Mouse (Mus musculus) limb, embryonic 12.5 days (tissue): ENCODE data around the gene Rasgef1b. TPM values are rescaled to one million over a fixed set of nuclear protein-coding genes. Genes with fewer than 3 reads are reported as not detected.

ENCODE experiments used
- ATAC-seq: fragments of 200-750 bp; cut with Nextera tagmentation; 2 replicates; pipeline ENCODE4 v1.8.0; 2017; ENCODE audit warnings: low read depth, moderate TSS enrichment; ENCODE audit not compliant: insufficient number of reproducible peaks, insufficient read depth, low FRiP score, low TSS enrichment
- H3K27ac ChIP-seq: fragments of 300-500 bp; sonication (generic); 2 replicates; pipeline ENCODE4 v1.5.1; 2016; ENCODE audit warnings: mild to moderate bottlenecking, moderate library complexity
- H3K27me3 ChIP-seq: fragments of 300-500 bp; sonication (generic); 2 replicates; pipeline ENCODE4 v1.6.1; 2016; ENCODE audit warnings: mild to moderate bottlenecking, moderate library complexity
- H3K36me3 ChIP-seq: fragments of 300-500 bp; sonication (generic); 2 replicates; pipeline ENCODE4 v1.6.1; 2016; ENCODE audit warnings: mild to moderate bottlenecking, moderate library complexity
- H3K4me1 ChIP-seq: fragments of 300-500 bp; sonication (generic); replicated peaks from 2 replicates; pipeline ENCODE4 v1.6.1; 2016
- H3K4me2 ChIP-seq: fragments of 300-500 bp; sonication (generic); 2 replicates; pipeline ENCODE4 v1.6.1; 2016; ENCODE audit warnings: mild to moderate bottlenecking, moderate library complexity
- H3K4me3 ChIP-seq: fragments of 300-500 bp; sonication (generic); replicated peaks from 2 replicates; pipeline ENCODE4 v1.5.1; 2016; ENCODE audit warnings: mild to moderate bottlenecking
- H3K9ac ChIP-seq: fragments of 300-500 bp; sonication (generic); replicated peaks from 2 replicates; pipeline ENCODE4 v1.6.1; 2016; ENCODE audit warnings: mild to moderate bottlenecking, moderate library complexity
- H3K9me3 ChIP-seq: fragments of 300-500 bp; sonication (generic); 2 replicates; pipeline ENCODE4 v1.6.1; 2016; ENCODE audit warnings: mild to moderate bottlenecking, moderate library complexity
- WGBS: fragments of 180-500 bp; shearing (Covaris S2); methylation state at CpG from one replicate; pipeline ENCODE4 v1.1.7; 2016; 5-methylcytosine and 5-hydroxymethylcytosine counted together
- polyA plus RNA-seq: library from polyadenylated mRNA; unstranded; fragments of >200 nt; fragmentation: Nextera tagmentation; extraction: Ambion mirVana; gene quantifications from 2 replicates; pipeline ENCODE4 v1.2.1, GENCODE M21; 2016

Rasgef1b gene
- polyA plus RNA-seq, 1 experiment from 2014 or later: 48.7 TPM

DNA sequence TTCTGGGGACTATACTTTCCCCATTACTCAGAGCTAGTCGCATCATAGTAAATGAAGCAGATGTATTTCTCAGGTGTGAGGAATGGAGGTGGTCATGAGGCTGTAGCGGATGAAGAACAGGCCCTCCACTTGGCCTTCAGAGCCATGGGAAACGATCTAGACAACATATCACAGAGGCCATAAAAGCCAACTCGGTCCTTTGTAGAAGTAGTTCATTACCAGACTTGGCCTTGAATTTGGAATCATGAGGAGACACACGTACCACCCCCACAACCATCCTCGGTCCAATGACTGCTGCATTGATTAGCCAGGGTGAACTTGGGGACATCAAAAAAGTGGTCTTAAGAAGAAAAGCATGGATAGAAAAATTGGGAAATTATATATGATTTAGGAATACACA lies 442.8 kb downstream of the Rasgef1b start:
- H3K27me3 ChIP-seq: no peaks in the 10 kb centered on the region
- 82% methylated on average over 6 of the region's 6 CpGs for WGBS
- no peak overlapping the region for H3K9ac ChIP-seq
- no peak overlapping the region for H3K4me2 ChIP-seq
- H3K9me3 ChIP-seq: no peaks in the 10 kb centered on the region
- no peaks in the 10 kb centered on the region for H3K36me3 ChIP-seq
- no peak overlapping the region for H3K4me3 ChIP-seq
- no peak for ATAC-seq
- H3K27ac ChIP-seq: no peak overlapping the region
- peaks cover 2% of the 10 kb centered on the region for H3K4me1 ChIP-seq

DNA sequence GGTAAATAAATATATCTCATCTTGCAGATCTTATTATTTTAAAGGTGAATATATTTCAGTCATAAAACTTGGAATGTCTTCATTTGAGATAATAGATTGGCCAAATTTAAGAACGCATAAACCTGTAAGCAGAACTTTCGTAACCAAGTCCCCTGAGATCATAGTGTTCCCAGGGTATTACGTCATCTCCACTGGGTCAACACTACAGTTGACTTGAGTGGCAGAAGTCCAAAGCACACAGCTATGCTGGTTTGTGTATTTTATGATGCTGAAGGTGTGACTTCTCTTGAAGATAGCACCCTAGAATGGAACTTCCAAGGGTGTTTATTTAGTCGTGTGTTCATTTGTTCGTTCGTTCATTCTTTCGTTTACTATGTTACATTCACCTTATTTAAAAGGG lies 444.5 kb downstream of the Rasgef1b start:
- H3K27me3 ChIP-seq: no peaks in the 10 kb centered on the region
- no peak for ATAC-seq
- no peak overlapping the region for H3K4me2 ChIP-seq
- peaks cover 18% of the 10 kb centered on the region for H3K4me1 ChIP-seq
- 92% methylated on average over 7 of the region's 7 CpGs for WGBS
- H3K36me3 ChIP-seq: no peaks in the 10 kb centered on the region
- no peaks in the 10 kb centered on the region for H3K9me3 ChIP-seq
- H3K9ac ChIP-seq: no peak overlapping the region
- H3K27ac ChIP-seq: no peak overlapping the region
- H3K4me3 ChIP-seq: no peak overlapping the region

DNA sequence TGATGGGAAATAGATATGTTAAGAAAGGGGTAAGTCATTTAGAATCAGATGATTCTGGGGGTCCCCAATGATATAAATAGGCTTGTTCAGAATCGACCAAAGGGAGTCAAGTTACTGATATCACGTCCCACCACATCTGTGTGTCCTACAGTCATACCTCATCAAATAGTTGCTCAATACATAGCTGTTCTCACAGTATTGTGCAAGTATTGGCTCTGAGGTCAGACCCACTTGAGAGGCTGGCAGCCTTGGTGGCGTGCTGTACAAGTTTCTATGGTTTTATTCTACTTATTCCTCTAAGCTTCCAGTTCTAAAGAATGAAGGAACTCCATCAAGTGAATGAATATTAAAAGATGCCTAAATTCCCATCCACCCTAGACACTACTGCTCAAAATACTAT lies 445.2 kb downstream of the Rasgef1b start:
- Histone ChIP-seq H3K4me1 (peaks cover 26% of the 10 kb centered on the region), H3K27ac (no peak overlapping the region)
- 86% methylated on average over 3 of the region's 3 CpGs for WGBS

GRCm38 (mm10) chr5:99280536-99280935 lies 448.3 kb downstream of the Rasgef1b start:
- H3K9me3 ChIP-seq: no peaks in the 10 kb centered on the region
- peak; percentile 78; the same call in 1 of the 2 replicates for ATAC-seq
- no peaks in the 10 kb centered on the region for H3K27me3 ChIP-seq
- H3K27ac ChIP-seq: no peak overlapping the region
- no peak overlapping the region for H3K9ac ChIP-seq
- no peak overlapping the region for H3K4me3 ChIP-seq
- WGBS: 27% methylated on average over 5 of the region's 5 CpGs
- no peaks in the 10 kb centered on the region for H3K36me3 ChIP-seq
- H3K4me2 ChIP-seq: no peak overlapping the region
- H3K4me1 ChIP-seq: peaks cover 29% of the 10 kb centered on the region

More for the DNA sequence above, 445.2 kb downstream of the Rasgef1b start:
- no peaks in the 10 kb centered on the region for H3K9me3 ChIP-seq
- H3K27me3 ChIP-seq: no peaks in the 10 kb centered on the region
- H3K4me3 ChIP-seq: no peak overlapping the region
- no peak for ATAC-seq
- H3K4me2 ChIP-seq: no peak overlapping the region
- H3K9ac ChIP-seq: no peak overlapping the region
- H3K36me3 ChIP-seq: no peaks in the 10 kb centered on the region

- no peak overlapping the region for H3K9ac ChIP-seq
- no peak for ATAC-seq
- H3K27me3 ChIP-seq: no peaks in the 10 kb centered on the region
- H3K36me3 ChIP-seq: no peaks in the 10 kb centered on the region
- H3K9me3 ChIP-seq: no peaks in the 10 kb centered on the region
- H3K4me3 ChIP-seq: no peak overlapping the region
- no peak overlapping the region for H3K27ac ChIP-seq
- no peak overlapping the region for H3K4me2 ChIP-seq
- peaks cover 32% of the 10 kb centered on the region for H3K4me1 ChIP-seq
- WGBS: 37% methylated on average over 9 of the region's 9 CpGs
Observed at GRCm38 (mm10) chr5:99279016-99279757, 449.7 kb downstream of the Rasgef1b start.

- no peaks in the 10 kb centered on the region for H3K27me3 ChIP-seq
- H3K4me3 ChIP-seq: no peak overlapping the region
- no peak overlapping the region for H3K4me2 ChIP-seq
- 86% methylated on average over 8 of the region's 8 CpGs for WGBS
- no peak for ATAC-seq
- no peaks in the 10 kb centered on the region for H3K36me3 ChIP-seq
- H3K9ac ChIP-seq: no peak overlapping the region
- H3K9me3 ChIP-seq: no peaks in the 10 kb centered on the region
- peaks cover 35% of the 10 kb centered on the region for H3K4me1 ChIP-seq
- H3K27ac ChIP-seq: no peak overlapping the region
Observed at GRCm38 (mm10) chr5:99278364-99278763, 450.5 kb downstream of the Rasgef1b start.

GRCm38 (mm10) chr5:99277536-99277935 lies 451.3 kb downstream of the Rasgef1b start:
- 90% methylated on average over 9 of the region's 9 CpGs for WGBS
- Histone ChIP-seq H3K4me1 (peaks cover 35% of the 10 kb centered on the region), H3K4me3 (no peak overlapping the region), H3K9me3 (no peaks in the 10 kb centered on the region), H3K36me3 (no peaks in the 10 kb centered on the region), H3K27me3 (no peaks in the 10 kb centered on the region), H3K9ac (no peak overlapping the region), H3K4me2 (no peak overlapping the region), H3K27ac (no peak overlapping the region)
- ATAC-seq: no peak

DNA sequence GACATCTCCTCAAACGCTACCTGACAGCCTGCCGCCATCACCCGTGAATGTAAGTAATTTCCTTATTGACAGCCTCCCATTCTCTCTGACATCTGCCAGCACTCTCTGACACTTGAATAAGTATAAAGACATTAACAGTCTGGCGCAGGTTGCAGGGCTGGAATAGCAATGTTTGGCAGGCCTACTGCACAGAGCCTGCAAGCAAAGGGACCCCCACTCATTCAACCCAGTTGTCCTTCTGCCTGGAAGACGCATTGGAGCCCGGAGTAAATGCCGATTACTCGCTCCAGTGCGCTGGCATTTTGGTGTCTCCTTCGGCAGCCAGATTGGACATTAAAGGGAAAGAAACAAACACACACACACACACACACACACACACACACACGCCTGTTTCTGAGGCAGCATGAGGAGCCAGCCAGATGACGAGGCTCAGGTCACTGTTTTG lies 454.7 kb downstream of the Rasgef1b start:
- Histone ChIP-seq H3K4me3 (no peak overlapping the region), H3K27ac (no peak overlapping the region), H3K4me2 (no peak overlapping the region), H3K9me3 (no peaks in the 10 kb centered on the region), H3K4me1 (peaks cover 14% of the 10 kb centered on the region), H3K27me3 (no peaks in the 10 kb centered on the region), H3K9ac (no peak overlapping the region), H3K36me3 (no peaks in the 10 kb centered on the region)
- no peak for ATAC-seq
- WGBS: 51% methylated on average over 12 of the region's 12 CpGs

GRCm38 (mm10) chr5:99271531-99271930 lies 457.3 kb downstream of the Rasgef1b start:
- H3K4me1 ChIP-seq: 0 out of 2 replicates have a peak, but pooled peaks cover 7% of the 10 kb centered on the region
- no peak overlapping the region for H3K4me2 ChIP-seq
- H3K9me3 ChIP-seq: no peaks in the 10 kb centered on the region
- no peak overlapping the region for H3K9ac ChIP-seq
- WGBS: 90% methylated on average over 1 of the region's 1 CpGs
- no peak for ATAC-seq
- H3K4me3 ChIP-seq: no peak overlapping the region
- no peaks in the 10 kb centered on the region for H3K27me3 ChIP-seq
- no peaks in the 10 kb centered on the region for H3K36me3 ChIP-seq
- no peak overlapping the region for H3K27ac ChIP-seq

- H3K4me1 ChIP-seq: 0 out of 2 replicates have a peak, but pooled peaks cover 2% of the 10 kb centered on the region
- no peaks in the 10 kb centered on the region for H3K36me3 ChIP-seq
- H3K27ac ChIP-seq: no peak overlapping the region
- H3K4me2 ChIP-seq: no peak overlapping the region
- H3K4me3 ChIP-seq: no peak overlapping the region
- no peak overlapping the region for H3K9ac ChIP-seq
- ATAC-seq: no peak
- no peaks in the 10 kb centered on the region for H3K9me3 ChIP-seq
- WGBS: 87% methylated on average over 2 of the region's 2 CpGs
- H3K27me3 ChIP-seq: no peaks in the 10 kb centered on the region
Observed at GRCm38 (mm10) chr5:99269131-99269530, 459.7 kb downstream of the Rasgef1b start.

DNA sequence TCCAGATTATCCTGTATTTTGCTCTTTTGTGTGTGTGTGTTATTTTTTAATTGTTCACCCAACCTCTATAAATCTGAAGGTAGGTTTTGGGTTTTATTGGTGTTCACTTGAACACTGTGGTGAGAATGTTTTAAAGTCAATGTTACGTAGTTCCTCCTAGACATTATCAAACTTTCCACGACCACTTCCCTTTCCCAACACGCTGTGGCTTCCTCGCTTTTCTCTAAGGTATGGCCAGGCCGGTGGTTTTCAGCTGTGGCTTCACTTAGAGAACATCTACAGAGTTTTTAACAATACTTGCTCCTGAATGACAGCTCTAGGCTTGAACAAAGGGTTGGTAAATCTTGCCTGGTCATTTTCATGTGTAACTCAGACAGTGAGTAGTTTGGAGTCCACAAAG lies 461.5 kb downstream of the Rasgef1b start:
- no peaks in the 10 kb centered on the region for H3K36me3 ChIP-seq
- no peak for ATAC-seq
- no peak overlapping the region for H3K4me3 ChIP-seq
- H3K9ac ChIP-seq: no peak overlapping the region
- WGBS: 79% methylated on average over 5 of the region's 5 CpGs
- H3K4me1 ChIP-seq: 0 out of 2 replicates have a peak, but pooled peaks cover under 1% of the 10 kb centered on the region
- H3K9me3 ChIP-seq: no peaks in the 10 kb centered on the region
- H3K27me3 ChIP-seq: no peaks in the 10 kb centered on the region
- H3K27ac ChIP-seq: no peak overlapping the region
- H3K4me2 ChIP-seq: no peak overlapping the region

DNA sequence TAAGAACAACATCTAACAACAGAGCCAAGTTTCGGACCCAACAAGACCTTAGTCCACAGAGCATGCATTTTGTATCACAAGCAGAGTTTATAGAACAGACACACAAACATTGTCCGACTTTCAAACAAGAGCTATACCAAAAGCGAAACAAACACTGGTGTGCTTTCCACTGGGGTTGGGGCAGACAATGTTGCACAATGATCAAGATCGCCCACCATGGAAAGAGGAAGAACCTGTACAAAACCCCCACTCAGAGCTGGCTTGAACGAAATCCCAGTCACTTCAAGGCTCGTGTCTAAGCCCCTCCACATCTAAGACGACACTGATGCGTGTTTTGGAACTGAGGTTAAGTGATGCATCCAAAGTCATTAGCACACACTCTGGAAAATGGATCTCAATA lies 462.6 kb downstream of the Rasgef1b start:
- Histone ChIP-seq H3K9ac (no peak overlapping the region), H3K27me3 (no peaks in the 10 kb centered on the region), H3K36me3 (no peaks in the 10 kb centered on the region), H3K4me1 (0 out of 2 replicates have a peak, but pooled peaks cover 3% of the 10 kb centered on the region), H3K9me3 (no peaks in the 10 kb centered on the region), H3K4me2 (no peak overlapping the region), H3K27ac (no peak overlapping the region), H3K4me3 (no peak overlapping the region)
- ATAC-seq: no peak
- WGBS: 91% methylated on average over 8 of the region's 8 CpGs
